Mouse (Mus musculus): Measurements from ENCODE around the gene Prpf8. TPM values are rescaled to one million over a fixed set of nuclear protein-coding genes. Genes with fewer than 3 reads are reported as not detected.

Gene Prpf8
- polyA plus RNA-seq, 1 experiment from 2014 or later = 66.2 TPM

- Histone ChIP-seq H3K27ac (ENCODE audit: low read length) (no peak overlapping the region), H3K27me3 (ENCODE audit: insufficient read depth, low read length) (no peaks in the 10 kb centered on the region), H3K4me2 (replicated peaks; ENCODE audit: low read depth, low read length) (no peak overlapping the region), H3K9ac (replicated peaks; ENCODE audit: low read length) (no peak overlapping the region), H3K9me3 (ENCODE audit: low read length) (peaks cover 3% of the 10 kb centered on the region), H3K36me3 (ENCODE audit: insufficient read depth, low read length) (peaks cover 14% of the 10 kb centered on the region), H3K4me1 (ENCODE audit: insufficient read depth, low read length) (peaks cover 42% of the 10 kb centered on the region), H3K4me3 (ENCODE audit: low read length) (no peak overlapping the region)
- WGBS = 89% methylated on average over 6 of the region's 6 CpGs
- no peak for ATAC-seq (ENCODE audit: low FRiP score, low TSS enrichment)
These were observed 22.2 kb upstream of the Prpf8 start for GRCm38 (mm10) chr11:75464417-75464816.

GRCm38 (mm10) chr11:75465051-75465450 is 21.6 kb upstream of the Prpf8 start:
- H3K4me2 ChIP-seq (replicated peaks; ENCODE audit: low read depth, low read length) = no peak overlapping the region
- no peak for ATAC-seq (ENCODE audit: low FRiP score, low TSS enrichment)
- peaks cover 36% of the 10 kb centered on the region for H3K4me1 ChIP-seq (ENCODE audit: insufficient read depth, low read length)
- peaks cover 14% of the 10 kb centered on the region for H3K36me3 ChIP-seq (ENCODE audit: insufficient read depth, low read length)
- H3K27me3 ChIP-seq (ENCODE audit: insufficient read depth, low read length) = no peaks in the 10 kb centered on the region
- peaks cover 3% of the 10 kb centered on the region for H3K9me3 ChIP-seq (ENCODE audit: low read length)
- no peak overlapping the region for H3K9ac ChIP-seq (replicated peaks; ENCODE audit: low read length)
- H3K4me3 ChIP-seq (ENCODE audit: low read length) = no peak overlapping the region
- 86% methylated on average over 6 of the region's 6 CpGs for WGBS
- H3K27ac ChIP-seq (ENCODE audit: low read length) = no peak overlapping the region

GRCm38 (mm10) chr11:75466731-75467505 is 19.7 kb upstream of the Prpf8 start:
- no peaks in the 10 kb centered on the region for H3K27me3 ChIP-seq (ENCODE audit: insufficient read depth, low read length)
- H3K4me1 ChIP-seq (ENCODE audit: insufficient read depth, low read length) = peaks cover 33% of the 10 kb centered on the region
- no peak overlapping the region for H3K27ac ChIP-seq (ENCODE audit: low read length)
- no peak for ATAC-seq (ENCODE audit: low FRiP score, low TSS enrichment)
- 96% methylated on average over 4 of the region's 4 CpGs for WGBS
- H3K9me3 ChIP-seq (ENCODE audit: low read length) = peaks cover 3% of the 10 kb centered on the region
- no peak overlapping the region for H3K9ac ChIP-seq (replicated peaks; ENCODE audit: low read length)
- no peak overlapping the region for H3K4me3 ChIP-seq (ENCODE audit: low read length)
- H3K36me3 ChIP-seq (ENCODE audit: insufficient read depth, low read length) = peaks cover 14% of the 10 kb centered on the region
- no peak overlapping the region for H3K4me2 ChIP-seq (replicated peaks; ENCODE audit: low read depth, low read length)

- Histone ChIP-seq H3K36me3 (ENCODE audit: insufficient read depth, low read length) (peaks cover 14% of the 10 kb centered on the region), H3K4me2 (replicated peaks; ENCODE audit: low read depth, low read length) (peak overlapping the region; percentile 66), H3K27me3 (ENCODE audit: insufficient read depth, low read length) (no peaks in the 10 kb centered on the region), H3K4me1 (ENCODE audit: insufficient read depth, low read length) (peaks cover 26% of the 10 kb centered on the region), H3K9me3 (ENCODE audit: low read length) (peaks cover 3% of the 10 kb centered on the region), H3K9ac (replicated peaks; ENCODE audit: low read length) (peak overlapping the region; percentile 68), H3K27ac (ENCODE audit: low read length) (0 out of 2 replicates have a peak overlapping the region, but pooled peaks have one; percentile 9), H3K4me3 (ENCODE audit: low read length) (peak overlapping the region; percentile 47)
- peak; percentile 81 for ATAC-seq (ENCODE audit: low FRiP score, low TSS enrichment)
- WGBS = 18% methylated on average over 19 of the region's 19 CpGs
These were observed 19.0 kb upstream of the Prpf8 start for GRCm38 (mm10) chr11:75467512-75468215.

GRCm38 (mm10) chr11:75468410-75468809 is 18.2 kb upstream of the Prpf8 start:
- H3K9me3 ChIP-seq (ENCODE audit: low read length) = peaks cover 3% of the 10 kb centered on the region
- ATAC-seq (ENCODE audit: low FRiP score, low TSS enrichment) = peak; percentile 29; the same call in 1 of the 2 replicates
- H3K4me2 ChIP-seq (replicated peaks; ENCODE audit: low read depth, low read length) = peak overlapping the region; percentile 66
- peak overlapping the region; percentile 68 for H3K9ac ChIP-seq (replicated peaks; ENCODE audit: low read length)
- H3K4me1 ChIP-seq (ENCODE audit: insufficient read depth, low read length) = peaks cover 18% of the 10 kb centered on the region
- no peaks in the 10 kb centered on the region for H3K27me3 ChIP-seq (ENCODE audit: insufficient read depth, low read length)
- H3K36me3 ChIP-seq (ENCODE audit: insufficient read depth, low read length) = peaks cover 14% of the 10 kb centered on the region
- WGBS = 52% methylated on average over 7 of the region's 7 CpGs
- H3K4me3 ChIP-seq (ENCODE audit: low read length) = peak overlapping the region; percentile 47
- H3K27ac ChIP-seq (ENCODE audit: low read length) = no peak overlapping the region

GRCm38 (mm10) chr11:75469261-75469660 is 17.4 kb upstream of the Prpf8 start:
- no peak overlapping the region for H3K27ac ChIP-seq (ENCODE audit: low read length)
- H3K4me3 ChIP-seq (ENCODE audit: low read length) = no peak overlapping the region
- peaks cover 14% of the 10 kb centered on the region for H3K36me3 ChIP-seq (ENCODE audit: insufficient read depth, low read length)
- 86% methylated on average over 4 of the region's 4 CpGs for WGBS
- no peaks in the 10 kb centered on the region for H3K27me3 ChIP-seq (ENCODE audit: insufficient read depth, low read length)
- peaks cover 3% of the 10 kb centered on the region for H3K9me3 ChIP-seq (ENCODE audit: low read length)
- H3K9ac ChIP-seq (replicated peaks; ENCODE audit: low read length) = no peak overlapping the region
- H3K4me1 ChIP-seq (ENCODE audit: insufficient read depth, low read length) = peaks cover 13% of the 10 kb centered on the region; the same call in 1 of the 2 replicates
- H3K4me2 ChIP-seq (replicated peaks; ENCODE audit: low read depth, low read length) = no peak overlapping the region
- no peak for ATAC-seq (ENCODE audit: low FRiP score, low TSS enrichment)

- Histone ChIP-seq H3K27ac (ENCODE audit: low read length) (no peak overlapping the region), H3K4me3 (ENCODE audit: low read length) (no peak overlapping the region), H3K27me3 (ENCODE audit: insufficient read depth, low read length) (no peaks in the 10 kb centered on the region), H3K9ac (replicated peaks; ENCODE audit: low read length) (no peak overlapping the region), H3K36me3 (ENCODE audit: insufficient read depth, low read length) (peaks cover 8% of the 10 kb centered on the region; the same call in 1 of the 2 replicates), H3K9me3 (ENCODE audit: low read length) (peaks cover 3% of the 10 kb centered on the region), H3K4me2 (replicated peaks; ENCODE audit: low read depth, low read length) (no peak overlapping the region), H3K4me1 (ENCODE audit: insufficient read depth, low read length) (peaks cover 13% of the 10 kb centered on the region; the same call in 1 of the 2 replicates)
- 72% methylated on average over 3 of the region's 3 CpGs for whole genome bisulfite sequencing
- no peak for ATAC-seq (ENCODE audit: low FRiP score, low TSS enrichment)
These were observed 15.9 kb upstream of the Prpf8 start for GRCm38 (mm10) chr11:75470675-75471074.

GRCm38 (mm10) chr11:75472469-75473081 is 14.0 kb upstream of the Prpf8 start:
- Histone ChIP-seq H3K36me3 (ENCODE audit: insufficient read depth, low read length) (no peaks in the 10 kb centered on the region), H3K9ac (replicated peaks; ENCODE audit: low read length) (no peak overlapping the region), H3K4me2 (replicated peaks; ENCODE audit: low read depth, low read length) (no peak overlapping the region), H3K4me1 (ENCODE audit: insufficient read depth, low read length) (peaks cover 9% of the 10 kb centered on the region; the same call in 1 of the 2 replicates), H3K9me3 (ENCODE audit: low read length) (no peaks in the 10 kb centered on the region), H3K27ac (ENCODE audit: low read length) (no peak overlapping the region), H3K27me3 (ENCODE audit: insufficient read depth, low read length) (no peaks in the 10 kb centered on the region; the same call in 1 of the 2 replicates), H3K4me3 (ENCODE audit: low read length) (no peak overlapping the region)
- no peak for ATAC-seq (ENCODE audit: low FRiP score, low TSS enrichment)
- 77% methylated on average over 11 of the region's 11 CpGs for WGBS

GRCm38 (mm10) chr11:75473376-75473775 is 13.2 kb upstream of the Prpf8 start:
- Histone ChIP-seq H3K4me1 (ENCODE audit: insufficient read depth, low read length) (peaks cover 3% of the 10 kb centered on the region; the same call in 1 of the 2 replicates), H3K27me3 (ENCODE audit: insufficient read depth, low read length) (no peaks in the 10 kb centered on the region; the same call in 1 of the 2 replicates), H3K36me3 (ENCODE audit: insufficient read depth, low read length) (no peaks in the 10 kb centered on the region), H3K4me2 (replicated peaks; ENCODE audit: low read depth, low read length) (no peak overlapping the region), H3K27ac (ENCODE audit: low read length) (no peak overlapping the region), H3K4me3 (ENCODE audit: low read length) (no peak overlapping the region), H3K9me3 (ENCODE audit: low read length) (no peaks in the 10 kb centered on the region), H3K9ac (replicated peaks; ENCODE audit: low read length) (no peak overlapping the region)
- 58% methylated on average over 7 of the region's 7 CpGs for WGBS
- ATAC-seq (ENCODE audit: low FRiP score, low TSS enrichment) = no peak
